12 mouse cellular contexts compared by ENCODE assay signal in genomic region chr13:101799318-101799717, GRCm38 (mm10).
"Had no signal": no experiment of that assay in that cellular context is flagged by ENCODE, and none has a peak within 500 bp of the region (broad histone marks: within the 10 kb centered on the region; RNA-seq: fewer than 3 reads in every experiment).

No protein-coding gene starts in this region.

- DNase-seq: retina, postnatal 1 day; right cerebral cortex, adult 18-20 months; right cerebral cortex, postnatal 14 days; right cerebral cortex, postnatal 25 days; right cerebral cortex, postnatal 4 days; spleen, adult 18-20 months; thymus, adult 18-20 months; thymus, adult 2 months; thymus, postnatal 14 days; thymus, postnatal 25 days; thymus, postnatal 36 days; thymus, postnatal 4 days had no signal
